Mouse (Mus musculus): ENCODE measurements at regions not wholly inside any gene's neighbourhood (a gene's known extent, or its start where the extent isn't known, plus 50 kb on each side); places are given as distances from the start of the nearest gene placed in this dataset.

GRCm38 (mm10) chrX:12219474-12219873, 59.3 kb upstream of the Bcor start:
- no peak for DNase-seq

- DNase-seq, result no peak
Measured at GRCm38 (mm10) chrX:12224314-12224713, 64.2 kb upstream of the Bcor start.

- DNase-seq, result peak; percentile 16 to 17
Measured at GRCm38 (mm10) chrX:12225116-12225891, 65.1 kb upstream of the Bcor start.

GRCm38 (mm10) chrX:12225892-12226206, 65.7 kb upstream of the Bcor start:
- no peak for DNase-seq

- DNase-seq, result peak in 1 of 2 experiments; percentile 32
Measured at GRCm38 (mm10) chrX:12240505-12241011, 80.4 kb upstream of the Bcor start.

GRCm38 (mm10) chrX:12241751-12242150, 81.6 kb upstream of the Bcor start:
- no peak for DNase-seq

GRCm38 (mm10) chrX:12249071-12249470, 88.9 kb upstream of the Bcor start:
- DNase-seq, result no peak

GRCm38 (mm10) chrX:12249911-12250310, 89.8 kb upstream of the Bcor start:
- no peak for DNase-seq

GRCm38 (mm10) chrX:12251853-12252679, 91.9 kb upstream of the Bcor start:
- DNase-seq, result peak; percentile 53 to 74

- no peak for DNase-seq
Measured at GRCm38 (mm10) chrX:12252680-12253021, 92.5 kb upstream of the Bcor start.

- DNase-seq, result no peak
Measured at GRCm38 (mm10) chrX:12256758-12257157, 96.6 kb upstream of the Bcor start.

- DNase-seq, result no peak
Measured at GRCm38 (mm10) chrX:12263834-12264233, 103.7 kb upstream of the Bcor start.

GRCm38 (mm10) chrX:12284741-12285140, 124.6 kb upstream of the Bcor start:
- no peak for DNase-seq

- no peak for DNase-seq
Measured at GRCm38 (mm10) chrX:12285141-12285540, 125.0 kb upstream of the Bcor start.

GRCm38 (mm10) chrX:12285976-12286909, 126.1 kb upstream of the Bcor start:
- DNase-seq, result no peak

GRCm38 (mm10) chrX:12286910-12287522, 126.9 kb upstream of the Bcor start:
- DNase-seq, result no peak

- peak; percentile 20 to 22 for DNase-seq
Measured at GRCm38 (mm10) chrX:12287656-12288561, 127.8 kb upstream of the Bcor start.

GRCm38 (mm10) chrX:12288562-12289117, 128.5 kb upstream of the Bcor start:
- DNase-seq, result no peak

- DNase-seq, result no peak
Measured at GRCm38 (mm10) chrX:12293146-12293545, 133.0 kb upstream of the Bcor start.

GRCm38 (mm10) chrX:12294452-12294851, 134.3 kb upstream of the Bcor start:
- no peak for DNase-seq

GRCm38 (mm10) chrX:12294941-12295340, 134.8 kb upstream of the Bcor start:
- DNase-seq, result no peak
